Mouse (Mus musculus) WW6 (cell line): ENCODE measurements at regions not wholly inside any gene's neighbourhood (a gene's known extent, or its start where the extent isn't known, plus 50 kb on each side); places are given as distances from the start of the nearest gene placed in this dataset.
A peak's percentile ranks its signal among the peaks of the same experiment; 100 is the strongest.

ENCODE experiments used
- DNase-seq: peaks from one replicate; pipeline ENCODE4 v3.0.0-alpha.2; 2013; ENCODE audit warnings: low read depth, low spot score

DNA sequence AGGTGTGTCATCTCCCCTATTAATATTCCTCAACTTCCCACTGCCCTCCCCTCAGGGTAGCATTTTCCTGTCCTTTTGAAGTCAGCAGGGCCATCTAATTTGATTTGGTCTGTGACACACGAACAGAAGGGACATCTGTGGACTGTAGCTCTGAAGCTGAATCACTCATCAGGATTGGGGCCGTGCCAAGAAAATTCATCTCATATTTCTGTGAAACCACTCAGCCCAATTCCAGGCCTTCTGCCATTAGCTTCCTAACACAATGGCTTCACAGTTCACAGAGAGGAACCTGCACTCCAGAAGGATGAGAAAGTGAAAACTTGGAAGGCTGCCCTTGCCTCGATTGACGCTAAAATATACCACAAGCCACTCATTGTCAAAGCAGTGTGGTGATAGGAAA, 86.1 kb downstream of the Abhd5 start:
- DNase-seq = no peak

DNA sequence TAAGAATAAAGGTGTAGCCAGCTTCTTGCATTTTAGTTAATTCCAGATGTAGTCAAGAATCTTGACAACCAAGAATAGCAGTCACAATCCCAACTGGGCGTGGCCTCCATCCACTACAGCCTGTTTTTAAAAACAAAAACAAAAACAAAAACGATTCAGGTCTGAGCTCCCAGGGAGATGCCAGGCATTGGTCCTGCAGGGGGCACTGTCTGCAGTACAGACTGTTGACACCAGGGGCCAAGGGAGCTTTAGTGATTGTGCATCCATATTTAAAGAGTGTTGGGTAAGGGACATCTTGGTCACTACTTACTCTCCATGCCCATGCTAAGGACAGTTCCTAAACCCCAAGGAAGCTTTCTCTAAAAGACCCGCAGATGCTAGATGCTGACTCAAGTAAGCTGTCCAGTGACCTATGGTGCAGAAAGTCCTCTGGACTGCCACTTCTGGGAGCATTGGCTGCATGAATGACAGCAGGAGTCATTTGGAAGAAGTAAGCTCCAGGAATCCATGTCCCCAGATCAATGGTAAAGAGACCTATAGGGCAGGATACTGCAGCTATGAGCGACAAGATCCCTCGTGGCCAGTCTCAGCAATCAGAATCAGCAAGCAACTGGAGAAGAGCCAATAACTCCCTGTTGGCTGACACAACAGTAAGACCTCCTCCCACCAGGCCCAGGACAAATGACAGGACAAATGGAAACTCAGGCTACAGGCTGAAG, 95.1 kb downstream of the Abhd5 start:
- DNase-seq = no peak

DNA sequence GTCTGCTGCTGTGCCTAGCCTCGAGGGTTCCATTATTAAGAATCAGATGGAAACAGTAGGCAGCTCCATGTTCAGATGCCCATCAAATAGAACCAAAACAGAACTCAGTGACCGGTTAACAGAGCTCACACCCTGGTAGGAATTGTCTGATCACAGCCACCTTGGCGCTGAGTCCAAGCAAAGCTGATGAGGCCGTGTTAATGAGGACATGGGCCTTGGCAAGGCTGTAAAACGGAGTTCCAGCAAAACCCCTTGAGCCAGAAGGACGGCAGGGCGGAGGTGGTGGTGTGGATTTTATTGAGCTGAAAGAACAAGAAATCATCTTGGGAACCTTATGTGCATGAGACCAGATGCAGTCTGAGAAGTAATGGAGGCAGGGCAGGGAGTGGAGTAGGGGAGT, 96.2 kb downstream of the Abhd5 start:
- no peak for DNase-seq

DNA sequence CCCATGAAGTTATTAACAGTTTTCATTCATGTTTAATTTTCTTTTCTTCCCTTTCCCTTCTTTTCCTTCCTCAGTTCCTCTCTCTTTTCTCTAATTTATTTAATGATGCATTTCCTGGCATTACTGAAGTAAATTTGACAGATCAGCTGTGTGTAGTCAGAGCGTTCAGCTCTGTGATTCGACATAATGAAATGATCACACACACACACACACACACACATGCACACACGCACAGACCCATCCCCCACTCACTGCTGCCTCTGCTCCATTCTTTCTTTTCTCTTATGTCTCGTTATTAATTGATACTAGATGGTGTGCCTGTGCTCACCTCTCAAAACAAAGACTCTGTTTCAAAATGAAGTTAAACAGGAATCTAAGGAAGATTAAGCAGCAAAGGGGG, 96.9 kb downstream of the Abhd5 start:
- no peak for DNase-seq

DNA sequence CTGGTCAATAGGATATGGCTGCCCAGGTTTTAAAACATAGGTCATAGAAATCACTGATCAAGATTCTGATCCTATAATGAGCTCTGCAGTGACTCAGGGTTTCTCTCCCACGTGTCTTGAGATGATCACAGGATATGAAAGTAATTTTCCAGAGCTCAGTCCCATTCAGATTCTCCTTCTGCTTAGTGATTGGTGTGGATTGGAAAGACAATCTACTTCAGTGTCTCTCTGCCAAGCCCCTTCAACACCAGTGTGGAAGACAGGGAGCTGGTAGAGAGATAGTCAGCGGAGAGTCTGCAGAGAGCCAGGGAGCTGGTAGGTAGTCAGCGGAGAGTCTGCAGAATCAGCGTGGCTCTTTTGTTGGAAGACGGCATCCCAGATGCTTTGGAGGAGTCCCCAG, 99.1 kb downstream of the Abhd5 start:
- DNase-seq = no peak

DNA sequence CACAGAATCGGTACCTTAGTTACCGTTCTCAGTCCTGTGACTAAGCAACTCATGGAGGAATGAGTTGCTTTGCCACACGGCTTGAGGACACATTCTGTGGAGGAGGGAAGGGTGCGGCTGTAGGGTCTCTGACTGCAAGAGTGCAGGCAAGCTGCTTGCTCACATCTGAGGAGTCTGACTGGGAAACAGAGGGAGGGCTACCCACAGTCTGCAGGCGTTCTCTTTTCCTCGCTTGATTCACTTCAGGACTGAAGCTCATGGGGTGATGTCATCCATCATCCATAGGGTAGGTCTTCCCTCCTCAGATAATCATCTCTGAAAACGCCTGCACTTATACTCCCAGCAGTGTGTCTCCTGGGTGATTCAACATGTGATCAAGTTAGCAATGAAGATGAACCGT, 103.9 kb downstream of the Abhd5 start:
- DNase-seq = no peak

DNA sequence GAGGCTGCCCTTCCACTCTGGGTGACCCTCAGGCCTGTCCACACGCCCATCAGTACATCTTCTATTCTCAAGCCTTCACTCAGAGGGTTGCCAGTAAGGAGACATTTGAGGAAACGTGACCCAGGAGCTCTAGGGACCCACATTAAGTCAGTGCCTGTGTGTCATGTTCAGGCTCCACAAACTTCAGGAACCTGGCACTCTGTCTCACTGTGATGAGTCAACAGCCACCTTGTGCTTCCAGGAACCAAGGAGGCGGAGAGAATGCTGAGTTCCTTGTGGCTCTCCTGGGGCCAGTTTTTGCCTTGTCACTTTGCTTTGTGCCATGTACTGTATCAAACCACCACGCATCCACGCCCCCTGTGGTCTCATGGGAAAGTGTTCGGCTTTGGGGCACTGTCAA, 104.4 kb downstream of the Abhd5 start:
- DNase-seq = no peak

DNA sequence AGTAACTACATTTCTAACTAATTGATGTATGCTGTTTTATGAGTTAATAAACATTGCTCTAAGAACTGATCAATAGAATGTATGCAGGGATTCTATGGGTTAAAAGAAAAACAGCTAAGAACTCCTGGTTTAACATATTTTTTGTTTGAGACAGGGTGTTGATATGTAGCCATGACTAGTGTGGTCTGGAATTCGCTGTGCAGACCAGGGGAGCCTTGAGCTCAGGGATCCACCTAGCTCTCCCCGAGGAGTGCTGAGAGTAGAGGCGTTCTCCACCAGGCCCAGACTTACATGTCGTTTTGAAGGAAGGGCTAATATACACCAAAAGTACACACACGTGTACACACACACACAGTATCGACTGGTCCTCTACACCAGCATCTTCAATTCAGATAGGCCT, 108.1 kb downstream of the Abhd5 start:
- DNase-seq = no peak

DNA sequence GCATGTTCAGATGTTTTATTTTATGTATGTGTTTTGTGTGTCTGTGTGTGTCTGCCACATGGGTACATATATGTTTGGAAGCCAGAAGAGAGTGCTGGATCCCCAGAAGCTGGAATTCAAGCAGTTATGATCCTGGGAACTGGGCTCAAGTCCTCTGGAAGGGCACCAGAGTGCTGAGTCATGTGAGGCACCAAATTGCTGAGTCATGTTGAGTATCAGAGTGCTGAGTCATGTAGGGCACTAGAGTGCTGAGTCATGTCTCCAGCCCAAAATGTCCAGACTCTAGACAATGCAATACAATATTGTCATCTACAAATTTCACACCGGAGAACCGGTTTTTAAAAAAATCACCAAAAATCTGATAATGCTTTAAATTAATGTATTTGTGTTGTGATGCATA, 120.1 kb downstream of the Abhd5 start:
- DNase-seq = no peak

DNA sequence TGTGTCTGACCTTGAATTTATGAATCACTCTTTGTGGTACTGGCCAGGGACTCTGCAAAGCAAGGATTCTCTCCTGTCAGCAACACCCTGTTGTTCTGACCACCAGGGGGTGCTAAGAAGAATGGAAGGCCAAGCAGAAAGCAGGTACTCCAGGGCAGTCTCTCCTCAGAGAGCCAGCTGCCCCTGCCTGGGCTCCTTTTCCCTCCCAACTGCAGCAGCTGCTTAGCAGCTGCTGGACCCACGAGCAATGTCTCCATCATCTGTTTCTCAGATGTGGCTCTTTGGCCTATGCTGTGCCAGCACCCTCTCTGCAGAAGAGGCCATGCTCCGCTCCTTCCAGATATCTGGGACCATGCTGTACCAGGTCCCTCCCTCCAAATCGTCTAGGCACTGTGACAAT, 124.9 kb downstream of the Abhd5 start:
- DNase-seq = peak; percentile 18

DNA sequence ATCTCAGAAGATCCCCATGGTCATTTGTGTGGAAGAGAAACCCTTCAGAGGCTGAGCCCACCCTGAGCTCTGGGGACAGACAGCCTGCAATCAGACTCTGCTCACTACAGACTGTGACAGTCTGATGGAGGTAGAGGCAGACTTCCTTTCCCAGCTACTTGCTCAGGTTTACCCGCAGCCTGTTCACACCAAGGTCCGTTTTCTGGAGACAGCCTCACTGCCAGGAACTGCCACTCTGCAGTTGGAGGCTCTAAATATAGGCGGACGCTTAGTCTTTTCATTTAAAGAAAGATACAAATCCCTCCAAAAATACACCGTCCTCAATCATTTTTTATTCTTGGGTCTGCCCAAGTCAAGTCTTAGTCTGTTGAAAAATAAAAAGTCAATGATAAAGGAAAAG, 135.6 kb downstream of the Abhd5 start:
- no peak for DNase-seq

DNA sequence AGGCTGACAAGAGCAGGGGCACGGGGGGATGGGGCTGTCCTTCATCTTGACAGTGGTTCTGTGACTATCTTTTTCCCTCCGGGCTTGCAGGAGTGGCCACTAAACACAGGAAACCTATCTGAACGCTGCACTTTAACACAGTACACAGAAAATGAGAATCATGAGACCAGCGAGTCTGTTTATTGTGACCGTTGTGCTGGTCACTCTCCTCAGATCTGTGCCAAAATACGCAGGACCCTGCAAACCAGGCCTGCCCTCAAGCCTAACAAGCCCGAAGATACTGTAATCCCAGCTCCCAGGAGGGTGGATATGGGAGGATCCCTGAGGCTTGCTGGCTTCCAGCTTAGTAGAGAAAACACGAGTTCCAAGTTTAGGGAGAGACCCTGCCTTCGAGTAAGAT, 143.3 kb downstream of the Abhd5 start:
- no peak for DNase-seq

DNA sequence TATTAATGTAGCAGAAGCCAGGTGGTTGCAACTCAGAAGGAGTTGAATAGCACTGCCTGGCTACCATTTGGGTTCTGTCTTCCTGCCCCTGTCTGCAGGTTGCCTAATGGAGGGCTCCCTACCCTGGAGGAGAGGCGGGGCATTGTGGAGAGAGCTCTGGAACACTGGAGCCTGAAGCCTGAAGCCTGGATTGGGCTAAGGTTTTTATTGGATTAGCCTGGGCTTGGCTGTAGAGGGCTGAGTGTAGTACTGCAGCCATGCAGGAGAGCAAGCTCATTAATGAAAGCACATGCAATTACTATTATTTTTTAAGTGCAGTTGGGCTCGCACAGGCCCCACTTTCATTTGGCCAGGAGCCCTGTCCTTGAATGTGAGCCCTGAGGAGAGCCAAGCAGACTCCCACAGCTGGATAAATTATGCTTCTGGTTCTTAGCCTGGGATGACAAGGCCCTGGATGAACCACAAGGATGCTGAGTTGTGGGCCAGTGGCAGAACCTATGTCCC, 145.1 kb downstream of the Abhd5 start:
- no peak for DNase-seq

DNA sequence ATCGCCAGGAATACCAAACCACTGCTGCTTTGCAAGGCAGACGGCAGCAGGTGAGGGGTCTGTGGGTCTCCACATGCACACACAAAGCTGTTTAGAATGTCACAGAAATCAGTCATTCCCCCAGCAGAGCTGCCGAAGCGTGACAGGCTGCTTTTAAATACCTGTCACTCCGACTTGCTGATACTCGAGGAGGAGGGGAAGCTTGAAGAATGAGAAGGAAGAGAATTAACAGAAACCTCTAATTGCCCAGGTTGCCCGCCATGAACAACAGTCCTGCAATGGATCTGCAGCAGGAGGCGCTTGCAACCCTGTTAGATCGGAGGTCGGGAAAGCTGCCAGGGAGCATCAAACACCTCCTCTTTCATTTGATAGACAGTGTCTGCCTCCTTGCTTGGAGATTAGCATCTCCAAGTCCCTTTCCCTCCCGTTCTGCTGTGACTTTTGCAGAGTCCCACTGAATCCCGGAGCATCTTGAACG, 150.5 kb downstream of the Abhd5 start:
- DNase-seq = no peak

DNA sequence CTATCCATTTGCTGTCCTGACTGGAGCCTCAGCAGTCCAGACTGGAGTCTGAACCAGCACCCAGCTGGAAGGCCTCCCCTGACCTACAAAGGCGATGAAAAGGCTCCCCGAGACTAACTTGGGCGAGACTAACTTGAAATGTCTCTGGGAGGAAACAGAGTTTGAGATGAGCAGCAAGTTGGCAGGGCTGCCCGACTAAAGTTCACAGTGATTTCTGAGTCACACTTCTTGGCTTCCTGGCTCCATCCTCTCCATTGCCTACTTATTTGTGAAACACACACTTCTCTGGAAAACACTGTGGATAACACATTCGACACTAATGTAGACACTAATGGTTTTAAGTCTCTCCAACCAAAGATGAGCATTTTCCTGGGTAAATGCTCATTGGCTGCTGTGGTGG, 170.2 kb downstream of the Abhd5 start:
- DNase-seq = no peak

DNA sequence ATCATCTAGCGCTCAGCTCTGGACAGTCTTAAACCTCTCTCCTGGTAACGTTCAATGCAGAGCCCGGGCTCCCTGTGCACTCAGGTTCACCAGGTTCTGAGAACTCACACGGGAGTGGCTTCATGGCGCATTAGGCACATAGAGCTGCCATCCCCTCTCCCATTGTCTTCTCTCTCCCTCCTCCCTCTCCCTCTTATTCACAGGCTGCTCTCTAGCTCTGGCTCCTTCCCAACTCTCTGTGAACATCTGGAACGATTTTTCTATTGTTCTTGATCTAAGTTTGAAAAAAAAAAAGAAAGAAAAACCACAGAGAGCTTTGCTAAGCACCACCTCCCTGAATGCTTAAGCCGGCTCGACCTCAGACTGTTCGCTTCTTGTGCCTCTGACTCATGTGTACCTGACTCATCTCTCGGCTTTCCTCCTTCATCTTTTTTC, 174.2 kb downstream of the Abhd5 start:
- no peak for DNase-seq

DNA sequence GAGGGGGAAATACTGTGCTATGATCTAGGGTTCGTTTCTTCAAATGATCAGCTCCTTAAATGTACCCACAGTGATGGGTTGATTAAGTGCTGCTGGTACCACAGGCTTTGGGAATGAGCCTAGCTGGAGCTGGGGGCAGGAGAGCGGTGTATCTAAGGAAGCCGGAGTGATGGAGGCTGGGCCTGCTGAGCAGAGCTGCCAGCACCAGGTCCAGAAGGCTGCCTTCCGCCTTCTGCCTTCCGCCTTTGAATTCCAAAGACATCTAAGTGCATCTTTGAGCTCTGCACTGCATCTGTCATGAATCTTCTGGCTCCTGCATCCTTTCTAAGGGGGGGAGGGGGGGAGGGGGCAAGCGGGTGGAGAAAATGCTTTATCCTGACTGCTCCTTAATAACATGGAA, 176.9 kb downstream of the Abhd5 start:
- no peak for DNase-seq

DNA sequence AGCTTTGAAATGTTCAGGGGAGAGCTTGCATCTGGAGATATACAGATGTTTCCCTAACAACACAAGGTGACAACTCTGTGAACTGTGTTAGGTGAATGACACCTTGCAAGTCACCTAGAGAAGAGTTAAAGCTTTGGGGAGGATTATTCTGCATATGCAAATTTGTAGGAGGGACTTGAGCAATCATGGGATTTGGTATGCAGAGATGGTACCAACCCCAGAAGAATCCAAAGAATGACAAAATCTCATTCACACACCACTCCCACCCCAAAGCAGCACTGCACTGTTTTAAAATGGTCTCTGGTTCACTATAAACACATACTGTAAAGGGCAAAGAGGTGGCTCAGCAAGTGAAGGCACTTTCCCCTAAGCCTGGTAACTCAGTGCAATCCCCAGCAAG, 178.3 kb downstream of the Abhd5 start:
- DNase-seq = no peak

DNA sequence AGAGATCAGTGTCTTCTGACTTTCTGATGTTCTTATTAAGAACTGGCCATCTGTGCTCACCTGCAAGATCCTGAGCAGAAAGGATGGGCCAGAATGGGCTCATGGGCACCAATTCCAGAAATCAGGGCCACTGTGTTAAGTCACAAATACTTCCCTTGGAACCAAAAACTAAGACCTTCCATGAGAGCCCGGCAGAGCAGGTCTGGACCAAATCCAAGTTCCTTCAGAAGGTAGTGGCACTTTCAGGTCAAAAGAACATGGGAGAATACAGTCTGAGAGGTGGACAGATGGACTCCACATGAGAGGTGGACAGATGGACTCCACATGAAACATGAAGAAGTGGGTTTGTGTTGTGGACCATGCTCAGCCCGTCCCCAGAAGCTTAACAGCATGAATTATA, 180.4 kb downstream of the Abhd5 start:
- DNase-seq = no peak

DNA sequence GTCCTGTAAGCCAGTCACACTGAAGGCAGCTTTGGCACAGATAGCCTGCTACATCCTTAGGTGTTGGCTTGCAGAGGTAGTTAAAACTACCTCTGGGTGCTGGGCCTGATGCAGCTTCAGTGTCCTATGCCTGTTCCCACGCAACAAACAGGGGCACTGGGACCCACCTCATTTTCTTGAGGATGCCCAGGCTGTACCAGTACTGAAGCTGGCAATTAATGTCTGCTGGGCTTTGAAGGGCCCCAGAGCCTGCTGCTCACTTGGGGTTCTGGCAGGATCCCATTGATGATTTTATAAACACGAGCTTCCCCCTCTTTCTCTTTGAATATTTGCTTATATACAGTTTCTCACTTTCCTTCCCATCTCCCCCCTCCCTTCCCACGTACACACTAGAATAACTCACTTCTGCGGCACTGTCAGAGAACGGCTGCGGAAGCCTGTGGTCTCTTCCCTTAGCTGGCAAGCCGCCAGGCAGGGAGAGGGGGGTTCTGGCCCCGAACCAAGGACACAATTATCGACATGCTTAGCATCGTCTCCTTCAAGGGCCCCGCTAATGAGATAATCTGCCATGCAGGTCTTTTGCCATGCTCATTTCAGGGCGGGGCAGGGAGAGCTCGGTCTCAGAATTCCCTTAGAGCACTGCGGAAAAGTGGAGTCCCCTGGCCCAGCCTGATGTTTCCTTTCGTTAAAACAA, 182.9 kb downstream of the Abhd5 start:
- DNase-seq = no peak

DNA sequence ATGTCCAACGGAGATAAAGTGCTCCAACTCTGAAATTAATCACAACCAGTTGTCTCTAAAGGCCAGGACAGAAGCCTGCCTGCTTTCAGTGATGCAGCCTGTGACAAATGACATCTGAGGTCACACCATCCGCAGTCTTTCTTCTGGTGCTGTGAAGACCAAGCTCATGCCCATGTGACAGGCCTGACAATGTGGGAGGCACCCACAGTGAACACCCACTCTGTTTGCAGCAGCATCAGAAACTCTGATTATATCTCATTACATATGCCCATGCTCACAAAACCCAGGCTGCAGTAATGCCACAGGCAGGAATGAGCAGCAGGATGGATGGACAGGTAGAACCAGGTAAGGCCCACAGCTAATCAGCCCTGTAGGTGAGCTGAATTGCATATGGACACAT, 183.6 kb downstream of the Abhd5 start:
- no peak for DNase-seq

DNA sequence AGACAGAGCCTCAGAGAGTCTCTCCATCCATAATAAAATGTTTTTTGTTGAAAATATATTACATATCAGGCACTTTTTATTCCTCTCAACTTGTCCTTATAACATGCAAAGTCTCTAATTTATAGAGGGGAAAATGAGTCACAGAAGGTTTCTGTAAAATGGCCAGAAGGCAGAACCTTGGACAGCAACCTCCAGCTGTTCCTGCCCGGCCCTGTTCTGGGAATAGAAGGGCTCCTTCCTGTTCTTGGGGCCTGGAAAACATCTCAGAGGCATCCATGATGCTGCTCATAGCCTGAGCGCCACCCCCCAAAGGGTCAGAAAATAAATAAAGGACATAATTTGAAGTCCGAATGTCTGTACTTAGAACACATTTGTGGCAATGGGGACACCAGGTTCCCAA, 188.7 kb downstream of the Abhd5 start:
- no peak for DNase-seq

DNA sequence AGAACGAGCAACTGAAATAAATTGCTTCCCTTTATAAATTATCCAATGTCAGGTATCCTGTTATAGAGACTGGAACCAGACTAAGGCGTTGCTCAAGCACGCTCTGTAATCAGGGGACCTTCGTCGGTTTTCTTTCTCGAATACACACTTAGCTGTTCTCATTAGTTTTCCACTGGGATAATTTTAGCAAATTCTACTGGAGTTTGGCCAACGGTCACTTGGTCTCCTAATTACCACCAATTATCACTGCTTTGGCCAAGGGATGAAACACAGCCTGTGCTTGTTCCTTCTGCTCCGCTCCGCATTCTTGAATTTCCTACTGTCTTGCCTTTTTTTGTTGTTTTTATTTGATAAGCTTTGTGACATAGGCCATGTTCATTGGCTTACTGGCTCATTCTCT, 191.1 kb upstream of the Topaz1 start:
- DNase-seq = no peak
